Mouse (Mus musculus): Measurements from ENCODE around the gene Gm49510.

Gene Gm49510

GRCm38 (mm10) chr15:78914823-78915659 is 15.6 kb downstream of the Gm49510 start:
- in situ Hi-C loops (cut with MboI, MseI), result no loop called here

DNA sequence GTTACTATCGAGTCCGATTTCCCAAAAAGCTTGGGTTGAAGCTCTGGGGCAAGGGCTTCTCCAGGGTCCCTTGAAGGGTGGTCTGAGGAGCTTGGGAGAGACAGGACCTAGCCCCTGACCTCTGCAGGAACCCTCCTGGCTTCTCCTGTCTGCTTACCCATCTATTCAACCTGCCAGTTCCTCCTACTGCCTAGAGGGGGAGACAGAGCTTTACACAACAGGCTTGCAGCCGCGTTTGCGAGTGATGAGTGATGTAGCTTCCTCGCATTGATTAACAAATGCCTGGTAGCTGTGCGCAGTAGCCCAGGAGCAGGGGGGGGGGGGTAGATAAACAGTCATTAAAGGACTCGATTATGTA is 16.2 kb downstream of the Gm49510 start:
- in situ Hi-C loops (cut with MboI, MseI), result no loop called here

GRCm38 (mm10) chr15:78916052-78916826 is 16.8 kb downstream of the Gm49510 start:
- in situ Hi-C loops (cut with MboI, MseI), result no loop called here

DNA sequence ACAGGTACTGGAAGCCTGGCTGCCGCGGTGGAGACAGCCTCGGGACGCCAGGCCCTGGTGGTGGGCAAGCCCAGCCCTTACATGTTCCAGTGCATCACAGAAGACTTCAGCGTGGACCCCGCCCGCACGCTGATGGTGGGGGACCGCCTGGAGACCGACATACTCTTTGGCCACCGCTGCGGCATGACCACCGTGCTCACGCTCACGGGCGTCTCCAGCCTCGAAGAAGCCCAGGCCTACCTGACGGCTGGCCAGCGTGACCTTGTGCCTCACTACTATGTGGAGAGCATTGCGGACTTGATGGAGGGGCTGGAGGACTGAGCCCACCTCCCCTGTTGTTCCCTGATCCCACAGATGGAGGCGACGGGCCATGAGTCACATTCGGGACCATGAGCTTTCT is 18.7 kb downstream of the Gm49510 start:
- in situ Hi-C loops (cut with MboI, MseI), result no loop called here

DNA sequence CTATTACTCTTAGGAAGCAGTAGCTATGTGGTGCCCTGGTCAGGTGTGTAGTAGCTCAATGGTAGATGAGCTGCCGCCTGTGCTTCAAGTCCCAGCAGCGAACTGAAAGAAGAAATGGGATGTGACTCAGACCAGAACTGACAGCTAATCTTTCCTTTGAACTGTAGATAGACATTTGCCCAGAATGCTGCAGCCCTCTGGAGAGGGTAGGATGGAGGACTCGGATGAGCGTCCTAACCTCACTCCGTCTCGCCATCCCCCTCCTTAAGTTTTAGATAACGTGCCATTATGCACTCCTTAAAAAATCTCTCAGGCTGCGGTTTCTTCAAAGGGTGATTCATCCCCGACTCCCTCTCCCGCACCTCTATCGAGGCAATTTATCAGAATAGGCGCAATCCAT is 20.4 kb downstream of the Gm49510 start:
- in situ Hi-C loops (cut with MboI, MseI), result no loop called here

- in situ Hi-C loops (cut with MboI, MseI), result no loop called here
Measured at GRCm38 (mm10) chr15:78922700-78923099, 23.2 kb downstream of the Gm49510 start.

DNA sequence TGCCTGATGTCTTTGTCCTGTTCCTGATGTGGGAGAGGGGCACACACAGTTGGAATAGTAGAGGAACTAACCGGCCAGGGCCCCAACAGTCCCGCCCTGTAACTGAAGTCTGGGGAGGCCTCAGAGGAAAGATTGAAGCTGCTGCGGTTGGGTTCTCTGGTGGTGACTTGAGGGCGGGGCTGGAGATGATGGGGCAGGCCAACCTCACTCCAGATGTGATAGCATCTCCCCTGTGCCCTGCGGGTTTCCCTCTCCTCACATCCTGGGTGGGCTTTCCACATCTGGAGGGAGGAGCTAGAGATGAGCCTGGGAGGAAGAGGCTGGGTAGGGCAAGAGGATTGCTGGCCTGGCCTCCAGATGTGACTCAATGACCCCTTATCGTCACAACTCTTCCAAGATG is 24.1 kb downstream of the Gm49510 start:
- in situ Hi-C loops (cut with MboI, MseI), result no loop called here

GRCm38 (mm10) chr15:78925129-78925528 is 25.7 kb downstream of the Gm49510 start:
- in situ Hi-C loops (cut with MboI, MseI), result loop anchor here in 1 of 2 experiments (25.0 kb wide), 1 partner anchor 963 kb away; the partner anchor contains the start of genes Eif3d and Foxred2

- in situ Hi-C loops (cut with MboI, MseI), result loop anchor here in 1 of 2 experiments (25.0 kb wide), 1 partner anchor 964 kb away; the partner anchor contains the start of genes Eif3d and Foxred2
Measured at GRCm38 (mm10) chr15:78926021-78926919, 26.8 kb downstream of the Gm49510 start, which contains the start of gene Lgals1. Gene Lgals1 (plus strand): TSS chr15:78926725.

DNA sequence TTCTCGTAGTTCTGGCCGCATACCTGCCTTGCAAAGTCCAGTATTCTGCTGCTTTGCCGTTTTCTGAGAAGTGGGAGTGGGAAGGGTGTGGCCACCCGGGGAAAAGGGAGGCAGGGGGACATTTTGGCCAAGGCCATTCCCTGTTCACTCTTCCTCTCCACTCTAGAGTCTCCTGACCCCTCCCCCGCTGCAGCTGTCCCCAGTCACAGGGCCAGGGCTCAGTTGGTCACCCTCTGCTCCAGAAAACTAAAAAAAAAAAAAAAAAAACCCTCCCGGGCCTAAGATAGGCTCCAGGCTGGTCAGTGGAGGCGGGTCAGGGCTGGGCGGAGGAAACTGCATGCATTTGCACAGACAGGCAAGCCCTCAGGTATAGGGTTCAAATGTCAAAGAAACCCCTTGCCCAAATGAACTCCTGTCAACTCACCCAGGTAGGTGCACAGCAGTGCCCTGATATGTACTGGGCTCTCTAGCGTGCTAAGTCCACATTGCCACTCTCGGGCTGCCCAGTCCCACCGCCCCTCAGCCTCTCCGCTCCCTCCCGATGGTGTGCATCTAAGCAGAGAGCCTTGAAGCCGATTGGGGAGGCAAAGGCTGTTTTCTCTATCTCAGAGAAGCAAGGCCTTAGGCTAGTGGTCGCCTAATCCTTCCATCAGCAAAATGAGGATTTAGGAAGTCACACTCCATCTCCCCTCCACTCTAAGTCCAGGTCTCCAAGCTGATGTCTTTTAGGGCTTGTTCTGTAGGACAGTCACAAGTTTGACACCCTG is 27.7 kb downstream of the Gm49510 start:
- in situ Hi-C loops (cut with MboI, MseI), result loop anchor here in 1 of 2 experiments (25.0 kb wide), 1 partner anchor 965 kb away; the partner anchor contains the start of genes Eif3d and Foxred2

- in situ Hi-C loops (cut with MboI, MseI), result loop anchor here in 1 of 2 experiments (25.0 kb wide), 1 partner anchor 966 kb away; the partner anchor contains the start of genes Eif3d and Foxred2
Measured at GRCm38 (mm10) chr15:78927788-78928457, 28.5 kb downstream of the Gm49510 start.

DNA sequence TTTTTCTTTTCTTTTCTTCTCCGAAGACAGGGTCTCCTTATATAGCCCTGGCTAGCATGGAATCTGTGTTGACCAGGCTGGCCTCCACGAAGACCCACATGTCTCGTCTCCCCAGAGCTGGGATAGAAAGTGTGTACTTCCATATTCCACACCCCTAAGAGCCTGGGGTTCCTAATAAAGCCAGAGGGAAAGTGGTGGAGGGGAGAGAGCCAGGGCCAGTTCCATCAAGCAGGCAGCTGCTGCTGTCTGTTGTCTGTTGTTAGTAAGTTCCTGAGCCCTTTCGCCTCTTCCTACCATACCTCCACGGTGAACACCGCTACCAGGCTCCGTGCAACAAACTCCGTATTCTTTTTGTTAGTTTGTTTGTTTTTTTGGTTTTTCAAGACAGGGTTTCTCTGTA is 29.1 kb downstream of the Gm49510 start:
- in situ Hi-C loops (cut with MboI, MseI), result loop anchor here in 1 of 2 experiments (25.0 kb wide), 1 partner anchor 966 kb away; the partner anchor contains the start of genes Eif3d and Foxred2

GRCm38 (mm10) chr15:78930192-78930706 is 30.8 kb downstream of the Gm49510 start:
- in situ Hi-C loops (cut with MboI, MseI), result loop anchor here in 1 of 2 experiments (25.0 kb wide), 1 partner anchor 968 kb away; the partner anchor contains the start of genes Eif3d and Foxred2

- in situ Hi-C loops (cut with MboI, MseI), result loop anchor here in 1 of 2 experiments (25.0 kb wide), 1 partner anchor 969 kb away; the partner anchor contains the start of genes Eif3d and Foxred2
Measured at GRCm38 (mm10) chr15:78930801-78931426, 31.4 kb downstream of the Gm49510 start.

- in situ Hi-C loops (cut with MboI, MseI), result loop anchor here in 1 of 2 experiments (25.0 kb wide), 1 partner anchor 969 kb away; the partner anchor contains the start of genes Eif3d and Foxred2
Measured at GRCm38 (mm10) chr15:78931577-78931976, 32.1 kb downstream of the Gm49510 start.

DNA sequence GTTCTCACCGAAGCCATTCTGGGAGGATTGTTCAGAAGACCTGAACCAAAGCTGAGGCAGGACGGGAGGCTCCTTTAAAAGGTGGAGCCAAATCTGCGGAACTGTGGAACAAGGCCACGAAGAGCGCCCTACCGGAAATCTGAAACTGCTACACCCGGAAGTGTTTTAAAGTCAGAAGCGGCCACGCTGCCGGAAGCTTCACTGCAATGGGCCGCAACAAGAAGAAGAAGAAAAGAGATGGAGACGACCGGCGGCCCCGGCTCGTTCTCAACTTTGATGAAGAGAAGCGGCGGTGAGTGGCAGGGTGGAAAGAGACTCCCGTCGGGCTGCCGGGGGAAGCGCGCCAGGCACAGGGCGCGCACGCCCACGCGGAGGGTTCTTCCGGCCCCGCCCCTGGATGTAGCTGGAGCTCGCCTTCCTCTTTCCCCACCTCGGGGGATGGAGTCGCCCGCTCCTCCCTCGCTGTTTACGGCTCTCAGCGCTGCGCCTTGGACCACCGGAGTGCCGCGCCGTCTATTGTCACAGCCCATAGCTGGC is 35.4 kb downstream of the Gm49510 start, which contains the start of gene Nol12:
Gene Nol12 (plus strand): TSS at position 150 of the 537 bp plus-strand sequence.
- in situ Hi-C loops (cut with MboI, MseI), result loop anchor here in 1 of 2 experiments (25.0 kb wide), 1 partner anchor 973 kb away; the partner anchor contains the start of genes Eif3d and Foxred2

DNA sequence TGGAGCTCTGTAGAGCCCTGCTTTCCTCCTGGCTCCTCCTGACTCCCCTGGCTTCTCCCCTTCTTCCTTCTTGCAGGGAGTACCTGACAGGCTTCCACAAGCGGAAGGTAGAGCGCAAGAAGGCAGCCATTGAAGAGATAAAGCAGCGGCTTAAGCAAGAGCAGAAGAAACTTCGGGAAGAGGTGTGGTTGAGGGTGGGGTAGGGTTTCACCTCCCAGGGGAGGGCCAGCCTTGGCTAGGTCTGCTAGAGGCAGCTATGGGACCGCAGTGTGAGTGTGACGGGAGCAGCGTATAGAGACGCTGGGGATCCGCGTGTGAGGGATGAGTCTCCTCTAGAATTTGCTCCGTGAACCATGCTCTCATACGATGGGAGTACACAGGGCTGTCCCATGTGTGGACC is 36.9 kb downstream of the Gm49510 start:
- in situ Hi-C loops (cut with MboI, MseI), result loop anchor here in 1 of 2 experiments (25.0 kb wide), 1 partner anchor 974 kb away; the partner anchor contains the start of genes Eif3d and Foxred2

- in situ Hi-C loops (cut with MboI, MseI), result loop anchor here in 1 of 2 experiments (25.0 kb wide), 1 partner anchor 975 kb away; the partner anchor contains the start of genes Eif3d and Foxred2
Measured at GRCm38 (mm10) chr15:78937311-78937710, 37.8 kb downstream of the Gm49510 start.

All from T-helper 17 cell (primary cell).